Mouse (Mus musculus): Measurements from ENCODE around the gene Tshz2.

Gene Tshz2

GRCm38 (mm10) chr2:169633491-169634289 is 877 bp downstream of the Tshz2 start:
- no peak for DNase-seq

GRCm38 (mm10) chr2:169634619-169635382 is 2.0 kb downstream of the Tshz2 start:
- no peak for DNase-seq

- no peak for DNase-seq
Observed at GRCm38 (mm10) chr2:169635428-169635827, 2.6 kb downstream of the Tshz2 start.

- DNase-seq = no peak
Observed at GRCm38 (mm10) chr2:169636414-169636813, 3.6 kb downstream of the Tshz2 start.

GRCm38 (mm10) chr2:169641547-169641946 is 8.7 kb downstream of the Tshz2 start:
- DNase-seq = no peak

GRCm38 (mm10) chr2:169642420-169642819 is 9.6 kb downstream of the Tshz2 start:
- DNase-seq = no peak

GRCm38 (mm10) chr2:169647091-169647490 is 14.3 kb downstream of the Tshz2 start:
- no peak for DNase-seq

GRCm38 (mm10) chr2:169649262-169649885 is 16.6 kb downstream of the Tshz2 start:
- no peak for DNase-seq

- no peak for DNase-seq
Observed at GRCm38 (mm10) chr2:169653282-169653681, 20.5 kb downstream of the Tshz2 start.

- DNase-seq = no peak
Observed at GRCm38 (mm10) chr2:169663792-169664191, 31.0 kb downstream of the Tshz2 start.

- no peak for DNase-seq
Observed at GRCm38 (mm10) chr2:169671264-169671663, 38.5 kb downstream of the Tshz2 start.

GRCm38 (mm10) chr2:169673786-169674185 is 41.0 kb downstream of the Tshz2 start:
- DNase-seq = no peak

GRCm38 (mm10) chr2:169674209-169674608 is 41.4 kb downstream of the Tshz2 start:
- DNase-seq = no peak

- no peak for DNase-seq
Observed at GRCm38 (mm10) chr2:169679264-169679663, 46.5 kb downstream of the Tshz2 start.

- DNase-seq = no peak
Observed at GRCm38 (mm10) chr2:169679951-169680350, 47.1 kb downstream of the Tshz2 start.

GRCm38 (mm10) chr2:169685260-169685659 is 52.4 kb downstream of the Tshz2 start:
- DNase-seq = no peak

GRCm38 (mm10) chr2:169685747-169686146 is 52.9 kb downstream of the Tshz2 start:
- DNase-seq = no peak

- DNase-seq = no peak
Observed at GRCm38 (mm10) chr2:169686697-169687430, 54.1 kb downstream of the Tshz2 start.

GRCm38 (mm10) chr2:169690054-169690453 is 57.2 kb downstream of the Tshz2 start:
- no peak for DNase-seq

- DNase-seq = no peak
Observed at GRCm38 (mm10) chr2:169694494-169694893, 61.7 kb downstream of the Tshz2 start.

- DNase-seq = no peak
Observed at GRCm38 (mm10) chr2:169695025-169695424, 62.2 kb downstream of the Tshz2 start.

GRCm38 (mm10) chr2:169699141-169699540 is 66.3 kb downstream of the Tshz2 start:
- no peak for DNase-seq
